16 mouse cellular contexts compared by ENCODE assay signal in the genomic region with DNA sequence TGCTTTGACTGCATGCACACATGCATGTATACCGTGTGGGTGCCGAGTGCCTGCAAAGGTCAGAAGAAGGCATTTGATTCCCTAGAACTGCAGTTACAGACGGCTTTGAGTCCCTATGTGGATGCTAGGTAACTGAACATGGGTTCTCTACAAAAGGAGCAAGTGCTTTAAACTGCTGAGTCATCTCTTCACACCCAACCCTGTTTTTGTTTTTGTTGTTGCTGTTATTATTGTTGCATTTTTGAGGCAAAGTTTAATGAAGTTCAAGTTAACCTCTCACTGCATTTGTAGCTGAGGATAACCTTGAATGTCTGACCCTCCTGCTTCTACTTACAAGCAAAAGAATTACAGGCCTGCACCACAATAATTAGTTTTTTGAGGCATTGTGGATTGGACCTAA.
"Had no signal": no experiment of that assay in that cellular context is flagged by ENCODE, and none has a peak within 500 bp of the region (broad histone marks: within the 10 kb centered on the region; RNA-seq: fewer than 3 reads in every experiment).

No protein-coding gene starts in this region.

- DNase-seq: retina, postnatal 1 day; right cerebral cortex, adult 18-20 months; right cerebral cortex, postnatal 14 days; right cerebral cortex, postnatal 25 days; right cerebral cortex, postnatal 4 days; spleen, adult 18-20 months; thymus, adult 18-20 months; thymus, adult 2 months; thymus, postnatal 14 days; thymus, postnatal 25 days; thymus, postnatal 36 days; thymus, postnatal 4 days had no signal

- H3K4me3 ChIP-seq: neural tube, embryonic 13.5 days; neural tube, embryonic 15.5 days; stomach, embryonic 15.5 days had no signal

- H3K27ac ChIP-seq: neural tube, embryonic 13.5 days; neural tube, embryonic 15.5 days; stomach, embryonic 15.5 days; stomach, postnatal 0 days had no signal

- H3K9me3 ChIP-seq: neural tube, embryonic 15.5 days; stomach, embryonic 15.5 days had no signal

- H3K36me3 ChIP-seq: neural tube, embryonic 13.5 days; neural tube, embryonic 15.5 days; stomach, embryonic 15.5 days had no signal

- H3K9ac ChIP-seq: neural tube, embryonic 13.5 days; neural tube, embryonic 15.5 days; stomach, embryonic 15.5 days had no signal

- H3K4me1 ChIP-seq: neural tube, embryonic 13.5 days; neural tube, embryonic 15.5 days; stomach, embryonic 15.5 days had no signal

- H3K4me2 ChIP-seq: neural tube, embryonic 13.5 days; neural tube, embryonic 15.5 days; stomach, embryonic 15.5 days had no signal

- H3K27me3 ChIP-seq: neural tube, embryonic 13.5 days; neural tube, embryonic 15.5 days; stomach, embryonic 15.5 days had no signal
